Mouse (Mus musculus): ENCODE results near the gene Atg4d.
"Not testable (repeated sequence)": the region's sequence is repeated elsewhere in the genome, so short reads cannot be mapped to it uniquely, and the experiment has no call there.

The Atg4d gene

GRCm38 (mm10) chr9:21273520-21274228, 8.6 kb downstream of the Atg4d start:
- no peak for DNase-seq (ENCODE audit: low spot score in 2 of 2)

GRCm38 (mm10) chr9:21274336-21274735, 9.2 kb downstream of the Atg4d start:
- no peak for DNase-seq (ENCODE audit: low spot score in 2 of 2)

GRCm38 (mm10) chr9:21275013-21275710, 10.1 kb downstream of the Atg4d start:
- DNase-seq (ENCODE audit: low spot score in 2 of 2): no peak

GRCm38 (mm10) chr9:21275727-21276126, 10.6 kb downstream of the Atg4d start:
- no peak for DNase-seq (ENCODE audit: low spot score in 2 of 2)

GRCm38 (mm10) chr9:21276307-21276706, 11.2 kb downstream of the Atg4d start:
- DNase-seq (ENCODE audit: low spot score in 2 of 2): no peak

- no peak for DNase-seq (ENCODE audit: low spot score in 2 of 2)
These were observed 12.7 kb downstream of the Atg4d start for GRCm38 (mm10) chr9:21277776-21278175.

- DNase-seq (ENCODE audit: low spot score in 2 of 2): no peak
These were observed 18.5 kb downstream of the Atg4d start for GRCm38 (mm10) chr9:21283591-21283990.

GRCm38 (mm10) chr9:21283994-21284393, 18.9 kb downstream of the Atg4d start:
- DNase-seq (ENCODE audit: low spot score in 2 of 2): no peak

GRCm38 (mm10) chr9:21286753-21287152, 21.7 kb downstream of the Atg4d start:
- peak in 1 of 2 experiments; percentile 23 for DNase-seq (ENCODE audit: low spot score in 2 of 2)

GRCm38 (mm10) chr9:21287571-21288402, 22.7 kb downstream of the Atg4d start, which contains the start of gene Kri1:
Gene Kri1 (minus strand): TSS chr9:21287969.
- DNase-seq (ENCODE audit: low spot score in 2 of 2): peak; percentile 96

- peak; percentile 73 to 76 for DNase-seq (ENCODE audit: low spot score in 2 of 2)
These were observed 23.6 kb downstream of the Atg4d start for GRCm38 (mm10) chr9:21288404-21289336.

GRCm38 (mm10) chr9:21289337-21289671, 24.2 kb downstream of the Atg4d start:
- DNase-seq (ENCODE audit: low spot score in 2 of 2): no peak

GRCm38 (mm10) chr9:21290589-21290988, 25.5 kb downstream of the Atg4d start:
- DNase-seq (ENCODE audit: low spot score in 2 of 2): no peak

GRCm38 (mm10) chr9:21291022-21291787, 26.1 kb downstream of the Atg4d start, which contains the start of gene Cdkn2d:
Gene Cdkn2d (minus strand): TSS chr9:21291407.
- DNase-seq (ENCODE audit: low spot score in 2 of 2): peak; percentile 100

GRCm38 (mm10) chr9:21291868-21292267, 26.8 kb downstream of the Atg4d start:
- not testable (repeated sequence) for DNase-seq (ENCODE audit: low spot score in 2 of 2)

- DNase-seq (ENCODE audit: low spot score in 2 of 2): no peak
These were observed 27.2 kb downstream of the Atg4d start for GRCm38 (mm10) chr9:21292271-21292670.

- no peak for DNase-seq (ENCODE audit: low spot score in 2 of 2)
These were observed 33.9 kb downstream of the Atg4d start for GRCm38 (mm10) chr9:21299014-21299413.

GRCm38 (mm10) chr9:21305065-21305464, 40.0 kb downstream of the Atg4d start:
- no peak for DNase-seq (ENCODE audit: low spot score in 2 of 2)

- peak; percentile 70 to 72 for DNase-seq (ENCODE audit: low spot score in 2 of 2)
These were observed 44.2 kb downstream of the Atg4d start for GRCm38 (mm10) chr9:21309150-21309741.

- DNase-seq (ENCODE audit: low spot score in 2 of 2): no peak
These were observed 46.6 kb downstream of the Atg4d start for GRCm38 (mm10) chr9:21311695-21312094.
